Mouse (Mus musculus) left cerebral cortex, adult 11 months (tissue): ENCODE data around the gene Bdkrb1.
A peak's percentile ranks its signal among the peaks of the same experiment; 100 is the strongest.

Source experiments
- DNase-seq: peaks from one replicate; pipeline ENCODE4 v3.0.0; 2022; ENCODE audit warnings: low spot score

Bdkrb1 gene

DNA sequence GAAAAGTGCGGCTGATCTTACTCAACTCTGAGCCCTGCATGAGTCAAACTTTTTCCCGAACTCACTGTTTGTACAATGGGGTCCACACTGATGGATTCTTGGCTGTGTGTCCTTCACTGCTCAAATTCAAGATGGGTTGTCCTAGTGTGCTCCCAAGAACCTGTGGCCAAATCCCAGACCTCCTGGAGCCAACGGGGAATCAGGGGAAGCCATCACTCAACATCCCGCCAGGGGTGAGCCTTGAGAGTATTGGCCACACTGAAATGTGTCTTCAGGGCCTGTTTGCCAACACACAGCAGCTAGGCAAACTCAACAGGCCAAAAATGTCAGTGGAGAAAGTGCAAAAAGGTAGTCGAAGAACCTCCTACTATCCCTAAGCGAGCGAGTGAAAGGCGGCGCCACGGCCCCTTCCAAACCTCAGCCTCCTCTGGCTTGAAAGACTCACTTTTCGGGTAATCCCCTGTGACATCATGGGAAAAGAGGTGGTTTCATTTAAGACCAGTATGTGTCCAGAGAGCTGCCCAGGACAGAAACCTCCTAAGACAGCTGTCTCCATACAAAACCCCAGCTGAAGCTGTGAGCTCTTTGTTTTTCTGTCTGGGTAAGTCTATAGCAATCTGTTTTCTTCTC lies at the start of gene Bdkrb1:
Gene Bdkrb1 (plus strand): TSS at position 505 of the 630 bp plus-strand sequence.
- DNase-seq, result no peak

DNA sequence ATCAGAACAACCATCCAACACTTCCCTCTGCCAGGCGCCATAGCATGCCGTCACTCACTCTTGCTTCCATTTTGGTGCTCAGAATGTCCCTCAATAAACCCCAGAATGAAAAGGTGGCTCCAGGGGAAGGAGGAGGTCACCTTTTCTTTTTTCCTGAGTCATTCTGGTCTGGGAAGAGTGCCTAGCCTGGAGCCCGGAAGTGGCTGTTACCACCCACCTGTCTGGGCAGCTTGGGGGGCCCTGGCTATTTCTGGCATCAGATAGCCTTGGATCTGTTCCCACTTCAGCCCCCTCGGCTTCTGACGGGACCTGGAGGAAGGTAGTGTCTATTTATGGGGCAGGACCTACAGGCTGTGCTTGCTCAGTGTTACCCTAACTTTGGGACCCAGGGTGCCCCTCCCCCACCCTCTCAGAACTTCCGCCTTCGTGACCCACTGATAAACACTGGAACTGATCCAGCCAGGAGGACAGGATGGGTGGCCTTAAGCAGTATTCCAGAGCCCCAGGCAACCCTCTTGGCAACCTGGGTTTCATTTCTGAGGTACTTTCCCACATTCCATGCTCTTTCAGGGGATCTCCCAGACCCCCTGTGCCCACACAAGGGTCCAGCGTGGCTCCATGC lies 48.6 kb upstream of the Bdkrb1 start:
- no peak for DNase-seq

DNA sequence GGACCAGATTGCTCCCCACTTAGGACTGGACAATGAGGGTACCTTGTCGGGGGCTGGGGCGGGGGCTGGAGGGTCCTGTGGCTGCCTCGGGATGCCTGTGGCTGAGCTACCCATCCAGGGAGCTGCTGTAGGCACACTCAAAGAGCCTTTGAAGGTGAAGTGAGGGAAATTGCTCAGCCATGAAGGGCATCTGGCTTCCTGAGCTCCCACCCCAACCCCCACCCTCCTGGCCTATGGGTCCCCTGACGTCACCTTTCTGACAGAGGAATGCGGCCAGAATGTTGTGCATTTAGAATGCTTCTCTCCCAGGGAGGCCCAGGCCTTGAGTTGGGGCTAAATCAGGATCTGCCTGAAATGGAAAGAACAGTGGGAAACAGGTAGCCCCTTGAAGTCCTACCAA lies 47.7 kb upstream of the Bdkrb1 start:
- no peak for DNase-seq

DNA sequence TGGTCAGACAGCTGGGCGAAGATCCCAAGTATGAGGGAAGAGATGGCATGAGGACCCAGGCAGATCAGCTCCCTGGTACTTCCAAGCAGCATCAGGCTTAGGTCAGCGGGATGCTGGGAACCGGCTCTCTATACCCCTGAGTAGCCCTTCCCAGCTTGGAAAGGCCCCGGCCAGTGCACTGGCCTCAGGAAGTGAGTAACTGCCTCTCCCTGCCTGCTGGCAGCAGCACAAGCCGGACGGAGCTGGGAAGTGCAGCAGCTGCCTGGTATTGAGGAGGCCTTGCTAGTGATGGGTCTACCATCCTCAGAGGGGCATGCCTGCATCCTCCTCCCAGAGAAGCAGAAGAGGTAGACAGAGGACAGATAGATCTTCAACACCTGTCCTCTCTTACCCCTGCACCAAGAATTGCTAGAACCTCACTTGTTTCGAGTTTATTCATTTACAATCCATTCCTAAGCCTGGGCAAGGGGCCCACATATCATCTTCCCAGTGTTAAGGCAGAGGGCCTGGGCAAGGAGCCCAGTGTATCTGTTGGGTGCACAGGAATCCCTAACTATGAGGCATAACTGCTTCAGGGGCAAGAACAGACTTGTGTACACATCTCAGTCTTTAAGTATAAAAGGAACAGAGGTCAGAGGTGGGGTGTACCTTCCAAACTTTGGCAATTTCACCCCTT lies 45.5 kb upstream of the Bdkrb1 start:
- DNase-seq, result no peak

DNA sequence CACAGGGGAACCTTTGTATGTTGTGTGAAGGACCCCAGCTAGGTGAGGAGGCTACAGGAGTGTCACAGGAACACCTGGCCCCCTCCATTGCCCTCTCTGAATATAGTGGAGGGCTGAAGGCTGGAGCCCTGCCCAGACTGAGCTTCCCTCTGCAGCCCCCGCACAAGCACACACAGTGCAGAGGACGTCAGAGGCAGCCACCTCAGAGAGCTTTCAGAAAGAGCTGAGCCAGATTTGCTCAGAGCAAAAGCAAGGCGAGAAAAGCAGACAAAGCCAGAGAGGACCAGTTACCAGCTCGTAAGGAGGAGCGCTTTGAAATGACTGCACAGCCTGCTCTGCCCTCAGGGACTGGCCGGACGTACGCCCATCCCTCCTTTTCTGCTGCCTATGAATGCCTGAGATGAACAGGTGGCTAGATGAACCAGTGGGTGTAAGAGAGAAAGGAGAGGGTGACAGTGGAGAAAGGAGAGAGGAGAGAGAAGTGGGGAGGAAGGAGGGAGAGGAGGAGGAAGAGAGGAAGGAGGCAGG lies 41.8 kb upstream of the Bdkrb1 start:
- no peak for DNase-seq

DNA sequence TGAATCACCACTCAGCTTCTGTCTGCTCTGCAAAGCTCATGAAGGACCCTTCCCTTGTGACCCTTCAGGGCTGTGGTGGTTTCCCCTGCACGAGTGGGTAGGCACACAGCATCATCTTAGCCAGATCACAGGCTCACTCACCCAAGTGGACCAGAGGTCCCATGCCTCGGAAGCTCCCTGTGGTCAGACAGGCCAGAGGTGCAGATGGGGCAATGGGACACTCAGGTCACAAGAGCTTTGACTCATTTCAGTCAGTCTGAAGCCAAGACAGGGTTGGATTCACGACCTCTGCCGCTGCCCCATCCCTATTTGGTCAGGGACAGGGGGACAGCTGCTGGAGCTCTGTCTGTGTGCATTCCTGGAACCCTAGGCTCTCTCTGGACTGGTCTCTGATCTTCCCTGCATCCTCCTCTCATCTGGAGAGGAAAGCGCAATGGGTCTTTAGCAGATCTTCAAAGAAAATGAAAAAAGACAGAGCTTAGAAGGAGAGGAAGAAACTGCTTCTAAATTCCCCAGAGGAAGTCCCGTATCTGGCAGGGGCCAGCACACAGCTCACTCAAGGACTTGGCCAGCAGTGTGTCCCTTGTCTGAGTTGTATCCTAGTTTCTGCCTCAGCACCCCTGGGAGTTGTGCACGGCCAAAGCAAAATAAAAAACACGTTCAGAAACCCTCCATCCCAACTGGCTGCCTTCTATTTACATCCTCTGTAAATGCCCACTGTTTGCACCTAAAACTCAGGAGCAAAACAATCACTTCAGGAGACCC lies 40.6 kb upstream of the Bdkrb1 start:
- no peak for DNase-seq

DNA sequence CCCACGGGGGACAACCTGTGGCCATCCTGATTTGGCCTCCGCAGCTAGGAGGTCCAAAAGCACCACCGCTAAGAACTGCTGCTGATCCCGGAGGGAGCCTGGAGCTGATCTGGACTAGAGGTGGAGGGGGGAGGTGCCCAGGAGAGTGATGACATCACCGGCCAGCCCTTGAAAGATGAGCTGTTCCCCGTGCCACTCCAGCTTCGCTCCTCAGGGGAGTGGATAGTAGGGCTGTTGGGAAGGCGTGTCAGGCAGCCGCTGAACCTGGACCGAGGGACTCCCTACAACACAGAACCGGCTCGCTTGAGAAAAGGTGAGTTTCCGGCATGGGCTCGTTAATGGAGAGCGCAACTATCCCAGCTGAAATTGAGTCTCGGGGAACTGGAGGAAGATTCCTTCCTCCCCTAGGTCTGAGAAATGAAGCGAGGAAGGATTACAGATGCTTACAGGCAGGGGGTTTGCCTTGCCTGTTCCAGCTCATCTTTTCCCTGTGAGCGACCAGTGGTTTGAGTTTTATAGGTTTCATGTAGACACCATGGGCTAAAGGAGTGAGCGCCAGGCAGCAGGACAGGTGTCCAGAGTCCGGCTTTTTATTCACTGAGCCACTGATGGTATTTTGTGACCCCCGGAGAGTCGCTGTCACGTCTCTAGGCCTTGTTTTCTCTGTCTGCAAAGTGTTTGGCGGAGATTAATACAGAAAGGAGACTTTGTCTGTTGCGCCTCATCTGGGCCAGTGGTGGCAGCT lies 39.8 kb upstream of the Bdkrb1 start, which contains the start of gene Bdkrb2:
Gene Bdkrb2 (plus strand): TSS at position 291 of the 745 bp plus-strand sequence.
- DNase-seq, result no peak

DNA sequence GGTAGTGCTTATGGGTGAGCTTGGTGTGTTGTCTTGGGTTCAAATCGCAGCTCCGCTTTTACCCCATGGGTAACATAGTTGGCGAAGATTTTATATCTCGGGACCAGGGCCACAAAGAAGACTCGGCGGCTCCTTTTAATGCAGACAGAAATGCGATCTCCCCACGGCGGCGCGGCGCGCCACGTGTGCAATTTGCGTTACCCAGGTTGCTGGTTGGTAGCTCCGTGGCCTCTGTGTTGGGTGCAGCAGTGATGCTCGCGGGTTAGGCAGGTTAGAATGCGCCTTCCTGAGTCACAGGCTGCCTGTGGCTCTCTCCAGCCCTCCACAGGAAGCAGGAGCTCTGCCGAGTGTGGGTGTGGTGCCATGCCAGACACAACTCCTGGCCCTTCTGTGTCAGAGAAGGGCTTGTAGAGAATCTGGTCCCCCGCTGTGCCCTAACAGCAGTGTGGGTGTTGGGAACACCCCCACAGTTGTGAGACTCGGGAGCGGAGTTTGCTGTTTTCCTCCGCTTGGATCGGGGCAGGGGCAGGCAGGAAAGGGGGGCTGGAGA lies 39.1 kb upstream of the Bdkrb1 start:
- no peak for DNase-seq

DNA sequence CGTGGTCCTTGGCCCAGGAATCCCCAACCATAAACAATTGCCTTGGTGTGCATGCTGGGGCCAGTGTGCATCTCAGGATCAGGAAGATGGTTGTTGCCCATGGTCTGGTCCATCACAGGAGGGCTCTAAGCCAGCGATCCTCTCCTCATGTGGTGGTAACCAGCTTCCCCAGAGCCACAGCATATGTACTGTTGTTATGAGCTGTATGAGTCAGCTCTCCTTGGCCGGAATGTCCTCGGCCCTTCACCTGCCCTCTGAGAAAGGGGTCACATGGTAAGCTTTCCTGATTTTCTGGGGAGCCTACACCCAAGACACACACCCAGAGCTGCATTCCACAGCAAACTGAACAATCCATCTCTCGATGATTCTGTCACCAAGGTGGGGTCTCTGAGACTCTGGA lies 37.7 kb upstream of the Bdkrb1 start:
- DNase-seq, result no peak

DNA sequence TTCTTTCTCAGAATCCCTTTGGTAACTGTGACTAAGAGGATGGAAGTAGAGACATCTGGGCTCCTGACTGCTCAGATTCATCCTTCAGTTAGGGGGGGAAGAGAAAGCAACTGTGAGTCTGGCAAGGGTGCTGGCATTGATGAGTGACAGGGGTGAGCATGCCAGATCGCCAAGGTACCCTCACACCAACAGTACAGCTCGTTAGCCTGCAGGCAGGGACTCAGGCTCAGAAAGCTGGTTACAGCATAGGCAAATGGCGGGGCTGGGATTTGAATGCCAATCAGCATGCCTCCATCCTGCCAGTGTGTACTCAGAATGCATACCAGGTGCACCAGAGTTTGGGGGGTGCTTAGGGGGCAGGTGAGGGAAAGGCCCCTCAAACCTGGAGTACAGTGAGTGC lies 31.0 kb upstream of the Bdkrb1 start:
- DNase-seq, result no peak

DNA sequence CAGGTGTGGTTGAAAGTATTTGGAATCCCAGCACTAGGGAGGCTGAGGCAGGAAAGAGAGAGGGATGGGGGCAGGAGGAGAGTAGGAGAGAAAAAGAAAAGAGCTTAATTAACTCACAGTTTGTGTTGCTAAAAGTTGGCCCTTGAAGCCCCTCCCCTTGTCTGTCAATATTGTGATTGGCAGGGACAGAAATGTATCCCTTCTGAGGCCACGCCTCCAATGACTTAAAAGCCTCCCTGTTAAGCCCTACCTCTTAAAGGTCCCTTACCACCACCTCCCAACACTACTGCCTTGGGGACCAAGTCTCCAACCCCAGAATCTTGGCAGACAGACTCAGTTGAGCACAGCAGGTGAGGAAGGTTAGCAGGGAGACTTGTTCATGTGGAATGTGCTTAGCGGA lies 30.3 kb upstream of the Bdkrb1 start:
- DNase-seq, result no peak

DNA sequence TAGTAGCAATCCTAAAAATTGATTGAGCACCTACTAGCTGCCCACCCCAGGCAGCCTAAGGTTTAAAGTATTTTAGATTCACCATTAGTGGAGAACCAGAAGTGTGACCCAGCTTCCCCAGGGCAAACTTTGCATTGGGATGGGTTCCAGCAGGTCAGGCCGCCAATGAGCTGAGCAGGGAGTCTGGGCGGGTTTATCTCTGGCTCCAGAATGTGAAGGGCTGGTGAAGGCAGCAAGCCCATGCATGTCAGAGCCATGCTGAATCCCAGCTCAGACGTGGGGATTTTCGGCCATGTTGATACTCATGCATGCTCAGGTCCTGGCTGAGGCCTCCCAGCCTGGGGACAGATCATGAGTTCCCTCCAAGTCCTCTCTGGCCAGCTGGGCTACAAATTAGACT lies 28.5 kb upstream of the Bdkrb1 start:
- no peak for DNase-seq

DNA sequence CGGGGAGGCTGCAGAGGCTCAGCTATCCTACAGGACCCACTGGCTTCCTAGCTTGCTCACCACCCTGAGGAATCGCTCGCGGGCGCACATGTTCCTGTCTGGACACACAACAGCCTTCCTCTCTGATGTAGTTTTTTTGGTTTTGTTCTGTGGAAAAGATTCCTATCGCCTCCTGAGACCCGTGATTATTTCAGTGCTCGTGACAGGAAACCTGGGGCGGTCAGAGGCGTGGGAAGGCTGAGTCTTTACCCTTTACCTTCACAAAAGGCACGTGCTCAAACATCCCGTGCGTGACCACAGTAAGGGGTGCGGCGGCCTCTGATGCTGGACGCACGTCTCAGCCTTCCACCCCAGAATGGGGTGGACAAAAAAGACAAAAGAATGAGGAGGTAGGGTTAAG lies 22.4 kb upstream of the Bdkrb1 start:
- DNase-seq, result no peak

DNA sequence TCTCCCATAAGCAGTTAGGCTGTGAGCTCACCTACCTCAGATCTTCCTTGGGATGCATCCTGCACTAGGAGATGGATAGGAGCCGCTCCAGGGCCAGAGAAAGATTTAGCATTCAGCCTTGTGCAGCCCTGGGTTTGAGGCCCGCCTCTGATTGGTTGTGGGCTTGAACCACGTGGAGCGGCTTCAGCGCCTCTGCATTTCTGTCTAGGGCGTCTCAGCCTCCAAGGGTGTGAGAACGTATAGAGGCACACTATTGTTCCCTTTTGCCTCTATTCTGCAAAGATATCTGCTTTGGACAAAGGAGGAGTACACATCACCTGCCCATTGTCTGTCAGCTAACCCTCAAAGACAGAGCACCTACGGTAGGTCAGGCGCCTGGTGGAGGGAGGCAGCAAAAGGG lies 20.4 kb upstream of the Bdkrb1 start:
- DNase-seq, result no peak

DNA sequence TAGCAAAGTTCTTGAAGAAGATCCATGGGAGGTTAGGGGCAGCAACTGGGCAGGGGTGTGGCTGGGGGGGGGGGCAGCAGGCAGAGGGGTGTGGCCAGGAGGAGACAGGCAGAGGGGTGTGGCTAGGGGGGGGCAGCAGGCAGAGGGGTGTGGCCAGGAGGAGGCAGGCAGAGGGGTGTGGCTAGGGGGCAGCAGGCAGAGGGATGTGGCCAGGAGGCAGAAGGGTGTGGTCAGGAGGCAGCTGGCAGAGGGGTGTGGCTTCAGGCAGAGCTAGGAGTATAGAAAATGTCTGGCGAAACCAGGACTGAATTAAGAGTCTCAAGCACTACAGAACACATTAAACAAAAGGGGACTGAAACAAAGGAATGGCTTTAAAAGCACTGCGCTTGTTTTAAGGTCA lies 19.4 kb upstream of the Bdkrb1 start:
- DNase-seq, result no peak

DNA sequence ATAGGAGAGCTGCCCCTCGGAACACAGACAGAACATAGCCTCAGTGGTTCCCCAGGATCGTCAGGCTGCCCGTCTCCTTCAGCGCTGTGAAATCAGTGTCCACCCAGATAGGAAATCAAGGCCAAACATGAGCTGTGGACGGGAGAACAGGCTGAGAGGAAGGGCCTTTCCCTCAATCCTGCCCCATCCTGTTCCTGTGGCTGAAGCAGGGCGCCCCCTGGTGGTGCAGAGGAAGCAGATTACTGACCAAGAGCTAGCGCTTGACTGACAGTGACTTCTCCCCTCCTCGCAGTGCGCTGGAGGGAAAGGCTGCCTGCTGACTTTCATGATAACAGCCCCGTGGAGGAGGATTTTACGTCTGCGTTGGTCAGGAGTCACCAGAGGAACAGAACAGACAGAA lies 18.0 kb upstream of the Bdkrb1 start:
- peak; percentile 25 for DNase-seq

DNA sequence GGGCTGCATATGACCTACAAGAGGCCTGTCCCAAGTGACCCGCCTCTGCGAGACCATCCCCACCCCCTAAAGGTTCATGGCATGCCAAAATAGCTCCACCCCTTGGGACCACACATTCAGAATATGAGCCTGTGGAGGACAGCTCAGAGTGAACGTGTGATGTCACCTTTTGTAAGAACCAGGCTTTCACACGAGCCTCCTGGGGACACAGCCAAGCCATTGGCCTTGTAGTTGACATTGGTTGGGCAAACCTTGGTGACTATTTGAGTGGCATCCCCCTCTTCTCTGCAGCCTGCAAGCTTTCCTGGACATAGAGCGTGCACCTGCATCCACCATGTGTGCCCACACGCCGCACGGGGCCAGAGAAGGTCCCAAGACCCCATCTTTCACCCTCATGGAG lies 15.4 kb upstream of the Bdkrb1 start:
- no peak for DNase-seq

DNA sequence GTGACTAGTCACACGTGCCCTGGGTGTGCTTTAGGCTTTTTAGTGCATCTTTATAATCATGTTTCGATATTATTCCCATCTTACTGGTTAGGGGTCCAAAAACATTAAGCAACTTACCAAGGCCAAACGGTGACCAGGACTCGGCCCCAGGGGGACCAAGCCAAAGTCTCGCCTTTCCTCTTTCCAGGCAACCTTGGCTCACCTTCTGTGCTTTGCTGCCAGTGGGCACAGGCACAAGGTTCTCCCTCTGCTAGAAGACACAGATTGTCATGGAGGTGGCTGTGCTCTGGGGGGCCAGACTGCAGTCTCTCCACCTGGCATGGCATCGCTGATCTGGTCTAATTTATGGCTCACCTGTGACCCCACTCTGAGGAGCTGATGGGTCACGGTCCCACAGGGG lies 12.1 kb upstream of the Bdkrb1 start:
- DNase-seq, result no peak

DNA sequence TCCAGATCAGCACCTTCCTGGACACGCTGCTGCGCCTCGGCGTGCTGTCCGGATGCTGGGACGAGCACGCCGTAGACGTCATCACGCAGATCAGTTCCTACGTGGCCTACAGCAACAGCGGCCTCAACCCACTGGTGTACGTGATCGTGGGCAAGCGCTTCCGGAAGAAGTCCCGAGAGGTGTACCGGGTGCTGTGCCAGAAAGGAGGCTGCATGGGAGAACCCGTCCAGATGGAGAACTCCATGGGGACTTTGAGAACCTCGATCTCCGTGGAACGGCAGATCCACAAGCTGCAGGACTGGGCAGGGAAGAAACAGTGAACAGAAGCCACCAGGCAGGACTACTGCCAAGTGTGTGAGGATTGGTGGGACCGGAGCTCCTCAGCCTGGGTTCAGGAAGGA lies 10.5 kb upstream of the Bdkrb1 start:
- DNase-seq, result no peak

DNA sequence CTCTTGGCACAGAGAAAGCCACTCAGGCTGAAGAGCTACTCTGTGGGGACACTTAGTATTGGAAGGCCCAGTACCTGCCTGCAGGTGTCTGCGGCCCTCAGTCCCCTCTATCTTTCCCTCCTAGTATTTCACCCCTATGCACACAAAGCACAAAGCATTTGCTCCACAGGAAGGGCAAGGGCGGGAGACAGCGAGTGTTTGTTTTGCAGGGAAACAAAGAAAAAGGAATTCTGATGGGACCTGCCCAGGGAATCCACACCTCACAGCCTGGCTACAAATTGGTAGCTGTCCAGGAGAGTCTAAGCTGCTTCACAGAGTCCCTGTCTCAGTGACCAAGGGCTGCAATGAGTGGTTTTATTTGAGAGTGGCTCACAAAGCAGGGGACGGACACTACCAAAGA lies 9.4 kb upstream of the Bdkrb1 start:
- no peak for DNase-seq

DNA sequence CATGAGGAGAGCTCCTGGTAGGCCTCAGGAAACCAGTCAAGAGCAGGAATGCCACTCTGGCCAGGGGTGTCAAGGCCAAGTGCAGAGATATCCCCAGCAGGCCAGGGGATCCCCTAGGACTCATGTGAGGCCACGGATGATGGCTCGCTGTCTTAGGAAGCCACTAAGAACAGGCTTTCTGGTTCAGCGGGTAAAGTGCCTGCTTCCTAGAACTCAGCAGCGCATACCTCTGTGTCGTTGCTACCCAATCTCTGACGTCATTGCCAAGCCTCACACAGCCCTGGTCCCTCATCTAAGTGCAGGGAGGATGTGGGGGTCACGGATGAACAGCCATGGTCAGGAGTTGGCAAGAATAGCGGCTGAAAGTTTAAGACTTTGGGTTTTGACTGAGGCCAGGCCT lies 5.8 kb upstream of the Bdkrb1 start:
- no peak for DNase-seq

DNA sequence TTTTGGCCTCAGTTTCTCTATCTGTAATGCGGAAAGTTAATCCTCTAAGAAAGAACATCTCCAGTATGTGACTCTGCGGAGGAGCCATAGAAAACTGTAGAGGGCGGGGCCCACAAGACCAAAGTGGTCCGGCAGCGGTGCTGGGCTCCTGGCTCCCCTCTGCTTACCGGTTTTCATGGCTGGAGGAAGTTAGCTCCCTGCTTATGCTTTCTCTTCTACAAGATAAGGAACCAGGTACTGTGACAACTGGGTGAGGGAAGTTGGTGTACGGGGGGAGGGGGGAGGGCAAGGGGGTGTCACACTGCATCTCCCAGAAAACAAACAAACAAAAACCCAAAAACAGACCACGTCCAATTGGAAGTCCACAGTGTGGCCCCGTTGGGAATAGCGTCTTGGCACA lies 4.4 kb upstream of the Bdkrb1 start:
- DNase-seq, result no peak
